Mouse (Mus musculus) CH12.LX (cell line): Measurements from ENCODE around the gene Tatdn2. TPM values are rescaled to one million over a fixed set of nuclear protein-coding genes. Genes with fewer than 3 reads are reported as not detected.
A peak's percentile ranks its signal among the peaks of the same experiment; 100 is the strongest.

Experiments used
- DNase-seq: peaks from one replicate; pipeline ENCODE4 v3.0.0-alpha.2; 2013; ENCODE audit errors: extremely low read depth
- H3K27ac ChIP-seq: 2 replicates; pipeline ENCODE4 v1.5.1; 2012; ENCODE audit warnings: low read depth, mild to moderate bottlenecking, control low read depth, moderate library complexity; ENCODE audit not compliant: insufficient read depth
- H3K27me3 ChIP-seq: replicated peaks from 2 replicates; pipeline ENCODE3; 2012; ENCODE audit warnings: inconsistent platforms
- H3K36me3 ChIP-seq, 2 experiments: replicated peaks in 1 of 2; 2 replicates each; pipeline versions ENCODE3 to v1.6.1; 2012; ENCODE audit warnings: inconsistent platforms in 1 of 2, low read length in 1 of 2, mild to moderate bottlenecking in 1 of 2, mixed read lengths in 1 of 2, moderate library complexity in 1 of 2; ENCODE audit not compliant: control insufficient read depth in 1 of 2, insufficient read depth in 1 of 2
- H3K4me1 ChIP-seq, 2 experiments: 2 replicates each; pipeline ENCODE4 v1.6.1; 2012; ENCODE audit warnings: inconsistent platforms in 1 of 2, moderate library complexity in 1 of 2; ENCODE audit not compliant: insufficient read depth in 2 of 2, control insufficient read depth in 1 of 2
- H3K4me2 ChIP-seq: 2 replicates; pipeline ENCODE4 v1.6.1; 2012; ENCODE audit warnings: low read depth, mild to moderate bottlenecking, control low read depth; ENCODE audit not compliant: poor library complexity, insufficient read depth, severe bottlenecking
- H3K4me3 ChIP-seq, 3 experiments: fragments of 150-350 bp in 1 of 3; sonication (generic) in 1 of 3; replicated peaks in 1 of 3; 2 replicates each; pipeline versions ENCODE3 to v1.5.1; 2011 to 2012; ENCODE audit warnings: low read depth in 2 of 3, low read length in 2 of 3, mild to moderate bottlenecking in 2 of 3, moderate library complexity in 2 of 3, control low read depth in 1 of 3, improper control_type of control experiment in 1 of 3, inconsistent platforms in 1 of 3, mixed read lengths in 1 of 3; ENCODE audit not compliant: poor library complexity in 1 of 3
- H3K79me2 ChIP-seq: replicated peaks from 2 replicates; pipeline ENCODE4 v1.6.1; 2012; ENCODE audit warnings: mild to moderate bottlenecking, moderate library complexity; ENCODE audit not compliant: control insufficient read depth, poor library complexity, insufficient read depth, severe bottlenecking; ENCODE audit errors: extremely low read depth
- H3K9ac ChIP-seq: 2 replicates; pipeline ENCODE4 v1.6.1; 2012; ENCODE audit warnings: low read depth, mild to moderate bottlenecking, control low read depth, moderate library complexity; ENCODE audit not compliant: insufficient read depth
- H3K9me3 ChIP-seq: replicated peaks from 2 replicates; pipeline ENCODE3; 2012; ENCODE audit warnings: low read length, inconsistent platforms, mixed read lengths
- BHLHE40 ChIP-seq: IDR thresholded peaks from 2 replicates; pipeline ENCODE4 v1.6.1; 2011; ENCODE audit warnings: mild to moderate bottlenecking, low read depth, low read length, improper control_type of control experiment
- CHD1 ChIP-seq: IDR thresholded peaks from 2 replicates; pipeline ENCODE4 v1.6.1; 2012; ENCODE audit warnings: low read depth, low read length, improper control_type of control experiment, inconsistent platforms
- CHD2 ChIP-seq: IDR thresholded peaks from 2 replicates; pipeline ENCODE4 v1.6.1; 2011; ENCODE audit warnings: low read length, improper control_type of control experiment
- CTCF ChIP-seq, 2 experiments: IDR thresholded peaks in 1 of 2; conservative IDR thresholded peaks in 1 of 2; 2 replicates each; pipeline ENCODE4 v1.5.1; 2011 to 2012; ENCODE audit warnings: low read depth in 2 of 2, low read length in 2 of 2, improper control_type of control experiment in 1 of 2, inconsistent platforms in 1 of 2, mild to moderate bottlenecking in 1 of 2, moderate library complexity in 1 of 2
- E2F4 ChIP-seq: IDR thresholded peaks from 2 replicates; pipeline ENCODE4 v1.6.1; 2011; ENCODE audit warnings: low read depth, low read length, improper control_type of control experiment; ENCODE audit not compliant: insufficient replicate concordance
- ELF1 ChIP-seq: IDR thresholded peaks from 2 replicates; pipeline ENCODE4 v1.6.1; 2014; ENCODE audit warnings: low read depth, mild to moderate bottlenecking, inconsistent platforms, low read length, improper control_type of control experiment
- ETS1 ChIP-seq: conservative IDR thresholded peaks from 2 replicates; pipeline ENCODE4 v1.6.1; 2012; ENCODE audit warnings: low read depth, mild to moderate bottlenecking, inconsistent platforms, low read length, improper control_type of control experiment, moderate library complexity
- GABPA ChIP-seq: IDR thresholded peaks from 2 replicates; pipeline ENCODE4 v1.6.1; 2012; ENCODE audit warnings: low read depth, low read length, improper control_type of control experiment, inconsistent platforms; ENCODE audit not compliant: insufficient replicate concordance
- JUN ChIP-seq: IDR thresholded peaks from 2 replicates; pipeline ENCODE4 v1.6.1; 2011; ENCODE audit warnings: low read depth, mild to moderate bottlenecking, low read length, improper control_type of control experiment, moderate library complexity; ENCODE audit not compliant: insufficient read depth
- MAX ChIP-seq: IDR thresholded peaks from 2 replicates; pipeline ENCODE4 v1.6.1; 2011; ENCODE audit warnings: low read length, improper control_type of control experiment
- MEF2A ChIP-seq: IDR thresholded peaks from 2 replicates; pipeline ENCODE4 v1.6.1; 2014; ENCODE audit warnings: low read depth, mild to moderate bottlenecking, inconsistent platforms, low read length, improper control_type of control experiment, borderline replicate concordance
- MXI1 ChIP-seq: IDR thresholded peaks from 2 replicates; pipeline ENCODE4 v1.6.1; 2011; ENCODE audit warnings: mild to moderate bottlenecking, low read depth, low read length, improper control_type of control experiment
- MYC ChIP-seq: IDR thresholded peaks from 2 replicates; pipeline ENCODE4 v1.6.1; 2011; ENCODE audit warnings: low read depth, mild to moderate bottlenecking, improper control_type of control experiment, low read length
- NRF1 ChIP-seq: IDR thresholded peaks from 2 replicates; pipeline ENCODE4 v1.6.1; 2014; ENCODE audit warnings: low read depth, mild to moderate bottlenecking, inconsistent platforms, low read length, improper control_type of control experiment, moderate library complexity
- PAX5 ChIP-seq: IDR thresholded peaks from 2 replicates; pipeline ENCODE4 v1.6.1; 2012; ENCODE audit warnings: low read length, inconsistent platforms, mixed read lengths
- POLR2A ChIP-seq: IDR thresholded peaks from 2 replicates; pipeline ENCODE4 v1.6.1; 2011; ENCODE audit warnings: low read depth, mild to moderate bottlenecking, improper control_type of control experiment, low read length
- RAD21 ChIP-seq: IDR thresholded peaks from 2 replicates; pipeline ENCODE4 v1.6.1; 2011; ENCODE audit warnings: low read depth, mild to moderate bottlenecking, low read length, improper control_type of control experiment, moderate library complexity
- SIN3A ChIP-seq: IDR thresholded peaks from 2 replicates; pipeline ENCODE4 v1.6.1; 2012; ENCODE audit warnings: low read length, improper control_type of control experiment, inconsistent platforms
- TBP ChIP-seq: conservative IDR thresholded peaks from 2 replicates; pipeline ENCODE4 v1.6.1; 2011; ENCODE audit warnings: low read depth, low read length, improper control_type of control experiment
- TCF12 ChIP-seq: IDR thresholded peaks from 2 replicates; pipeline ENCODE4 v1.6.1; 2014; ENCODE audit warnings: low read depth, mild to moderate bottlenecking, inconsistent platforms, low read length, improper control_type of control experiment
- UBTF ChIP-seq: IDR thresholded peaks from 2 replicates; pipeline ENCODE4 v1.6.1; 2012; ENCODE audit warnings: low read depth, mild to moderate bottlenecking, inconsistent platforms, low read length, improper control_type of control experiment, moderate library complexity
- USF1 ChIP-seq: IDR thresholded peaks from 2 replicates; pipeline ENCODE4 v1.6.1; 2014; ENCODE audit warnings: low read depth, mild to moderate bottlenecking, inconsistent platforms, low read length, improper control_type of control experiment
- USF2 ChIP-seq: conservative IDR thresholded peaks from 2 replicates; pipeline ENCODE4 v1.6.1; 2011; ENCODE audit warnings: low read depth, low read length, improper control_type of control experiment
- ZC3H11A ChIP-seq: IDR thresholded peaks from 2 replicates; pipeline ENCODE4 v1.6.1; 2012; ENCODE audit warnings: low read depth, mild to moderate bottlenecking, inconsistent platforms, low read length, improper control_type of control experiment
- ZKSCAN1 ChIP-seq: IDR thresholded peaks from 2 replicates; pipeline ENCODE4 v1.6.1; 2012; ENCODE audit warnings: low read depth, inconsistent platforms, low read length, improper control_type of control experiment, borderline replicate concordance
- ZNF384 ChIP-seq: IDR thresholded peaks from 2 replicates; pipeline ENCODE4 v1.6.1; 2012; ENCODE audit warnings: low read depth, low read length, improper control_type of control experiment, inconsistent platforms
- dilution Hi-C: fragments of 300-500 bp; cut with MboI; formaldehyde crosslinking; loops from 2 replicates; pipeline ENCODE4 v1.14.3; 2020; ENCODE audit warnings: low sequenced_read_pairs; ENCODE audit not compliant: extremely low pct_unique_long_range_greater_than_20kb, extremely low pct_ligation_motif_present
- in situ Hi-C: fragments of 300-500 bp; cut with MboI; formaldehyde crosslinking; loops from 3 replicates; pipeline ENCODE4 v1.14.3; 2019; ENCODE audit warnings: low sequenced_read_pairs, low pct_ligation_motif_present, low pct_unique_long_range_greater_than_20kb, mixed read lengths
- polyA plus RNA-seq: library from polyadenylated mRNA; unstranded; fragments of >175 nt; gene quantifications from 2 replicates; pipeline ENCODE4 v1.2.1, GENCODE M21; 2012; ENCODE audit warnings: low read depth; ENCODE audit not compliant: insufficient read length
- total RNA-seq, 2 experiments: library from RNA; depleted of rRNA; stranded (reverse); fragments of 300-350 nt in 1 of 2; fragments of >200 nt in 1 of 2; gene quantifications; 2 replicates each; pipeline ENCODE4 v1.2.3; 2012 to 2014

The Tatdn2 gene
- total and polyA plus RNA-seq, 3 experiments, result 35.1 to 58.0 (median 35.5) TPM

DNA sequence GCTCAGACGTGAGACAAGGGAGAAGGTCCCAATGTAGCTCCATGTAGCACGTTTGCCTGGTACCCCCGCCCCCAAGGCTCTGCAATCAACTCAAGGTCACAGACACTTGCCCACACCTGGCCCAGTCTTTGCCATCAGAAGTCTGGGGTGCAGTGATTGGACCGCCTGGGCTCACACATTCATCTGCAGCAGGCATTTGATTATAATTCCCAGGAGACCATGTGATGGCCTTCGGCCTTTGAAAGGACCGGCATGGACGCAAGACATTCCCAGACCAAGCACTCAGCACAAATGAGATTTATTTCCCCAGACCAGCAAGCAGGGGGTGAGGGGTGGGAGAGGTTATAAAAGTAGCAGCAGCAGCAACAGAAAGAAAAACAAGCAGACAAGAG, 6.8 kb upstream of the Tatdn2 start:
- dilution Hi-C loops, result no loop called here
- H3K27ac ChIP-seq, result no peak overlapping the region
- H3K4me1 ChIP-seq, result peaks cover 10 to 37% of the 10 kb centered on the region in 2 experiments; a peak in 3 of 4 replicates
- no peak for TF ChIP-seq CTCF (conservative IDR thresholded peaks at IDR 0.05 in 1 of 2, IDR thresholded peaks at IDR 0.05 in 1 of 2; ENCODE audit: low read depth in 2 of 2, low read length in 2 of 2)
- TF ChIP-seq CHD1, result no peak
- no peak for TF ChIP-seq UBTF
- TF ChIP-seq CHD2, result no peak
- TF ChIP-seq RAD21, result no peak
- TF ChIP-seq TCF12, result no peak
- no peak for TF ChIP-seq JUN
- no peak for TF ChIP-seq MYC
- no peak for TF ChIP-seq MXI1
- no peak for TF ChIP-seq TBP
- TF ChIP-seq PAX5, result no peak
- TF ChIP-seq E2F4, result no peak
- no peak for TF ChIP-seq ZKSCAN1
- no peak for TF ChIP-seq MEF2A
- TF ChIP-seq, all 38 proteins: peak for 0
- no peak overlapping the region for H3K4me2 ChIP-seq
- no peak overlapping the region for H3K4me3 ChIP-seq
- H3K79me2 ChIP-seq, result 0 out of 2 replicates have a peak, but pooled peaks cover 2% of the 10 kb centered on the region
- H3K9me3 ChIP-seq, result no peaks in the 10 kb centered on the region
- H3K27me3 ChIP-seq, result no peaks in the 10 kb centered on the region
- H3K36me3 ChIP-seq, result peaks cover 78 to 85% of the 10 kb centered on the region in 2 experiments
- DNase-seq, result no peak
- no peak overlapping the region for H3K9ac ChIP-seq
- in situ Hi-C loops, result no loop called here

DNA sequence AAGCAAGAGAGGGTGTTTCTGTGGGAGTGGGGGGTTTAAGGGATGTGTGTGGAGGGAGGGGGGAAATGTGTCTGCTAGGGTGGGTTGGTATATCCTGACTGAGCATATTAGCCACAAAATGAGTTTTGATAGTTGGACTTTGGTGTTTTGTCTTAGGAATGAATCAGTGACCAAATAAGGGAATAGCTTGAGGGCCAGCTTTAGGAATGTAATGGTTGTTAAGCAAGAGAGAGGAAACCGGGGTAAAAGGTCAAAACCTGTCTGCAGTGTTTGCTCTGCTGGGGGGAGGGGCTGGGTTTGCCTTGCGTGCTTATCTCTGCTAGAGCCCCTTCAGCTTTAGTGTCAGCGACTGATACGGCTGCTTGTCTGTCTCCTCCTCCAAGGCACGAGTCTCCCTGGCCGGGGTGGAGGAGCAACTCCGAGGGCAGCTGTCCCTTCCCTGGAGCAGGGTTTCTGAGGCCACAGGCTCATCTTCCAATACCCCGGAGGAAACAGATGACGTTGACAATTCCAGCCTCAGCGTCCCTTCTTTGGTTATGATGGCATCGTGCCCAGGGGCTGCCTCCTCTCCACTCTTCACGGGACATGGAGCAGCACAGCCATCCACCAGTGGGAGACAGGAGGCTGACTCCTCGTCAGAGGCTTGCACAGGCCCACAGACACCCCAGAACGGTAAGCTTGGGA, 6.3 kb upstream of the Tatdn2 start:
- H3K9ac ChIP-seq, result no peak overlapping the region
- H3K9me3 ChIP-seq, result no peaks in the 10 kb centered on the region
- TF ChIP-seq ZNF384 (no peak), CHD1 (no peak), NRF1 (no peak), SIN3A (no peak), MAX (no peak), CTCF (conservative IDR thresholded peaks at IDR 0.05 in 1 of 2, IDR thresholded peaks at IDR 0.05 in 1 of 2; ENCODE audit: low read depth in 2 of 2, low read length in 2 of 2) (no peak), ZC3H11A (no peak), ETS1 (no peak), GABPA (no peak), ELF1 (no peak), POLR2A (no peak), ZKSCAN1 (no peak), CHD2 (no peak), BHLHE40 (no peak), RAD21 (no peak), USF1 (no peak), E2F4 (no peak), PAX5 (no peak), USF2 (no peak)
- no peak for DNase-seq
- in situ Hi-C loops, result no loop called here
- H3K4me3 ChIP-seq, result no peak overlapping the region
- H3K4me2 ChIP-seq, result no peak overlapping the region
- no peaks in the 10 kb centered on the region for H3K27me3 ChIP-seq
- H3K79me2 ChIP-seq, result 0 out of 2 replicates have a peak, but pooled peaks cover 2% of the 10 kb centered on the region
- H3K36me3 ChIP-seq, result peaks cover 75 to 84% of the 10 kb centered on the region in 2 experiments
- peak overlapping the region; percentile 57 for H3K27ac ChIP-seq
- dilution Hi-C loops, result no loop called here
- peaks cover 10 to 41% of the 10 kb centered on the region in 2 experiments; a peak in 3 of 4 replicates for H3K4me1 ChIP-seq
